Mouse (Mus musculus) stomach, postnatal 0 days (tissue): ENCODE results near the gene Nox3. TPM values are rescaled to one million over a fixed set of nuclear protein-coding genes. Genes with fewer than 3 reads are reported as not detected.

Experiments
- ATAC-seq: fragments of 200-750 bp; cut with Nextera tagmentation; 2 replicates; pipeline ENCODE4 v1.8.0; 2017; ENCODE audit not compliant: low FRiP score, low TSS enrichment
- DNase-seq: peaks from one replicate; pipeline ENCODE4 v3.0.0-alpha.2; 2016; ENCODE audit warnings: low spot score
- H3K27ac ChIP-seq: fragments of 300-500 bp; sonication (generic); replicated peaks from 2 replicates; pipeline ENCODE4 v1.5.1; 2014; ENCODE audit warnings: mild to moderate bottlenecking, control low read depth
- H3K27me3 ChIP-seq: fragments of 300-500 bp; sonication (generic); 2 replicates; pipeline ENCODE4 v1.6.1; 2014; ENCODE audit warnings: low read length; ENCODE audit not compliant: control insufficient read depth, insufficient read depth
- H3K36me3 ChIP-seq: fragments of 300-500 bp; sonication (generic); 2 replicates; pipeline ENCODE4 v1.6.1; 2014; ENCODE audit warnings: low read length, mixed read lengths; ENCODE audit not compliant: control insufficient read depth, insufficient read depth
- H3K4me1 ChIP-seq: fragments of 300-500 bp; sonication (generic); replicated peaks from 2 replicates; pipeline ENCODE4 v1.6.1; 2014; ENCODE audit warnings: antibody characterized with exemption; ENCODE audit not compliant: control insufficient read depth, insufficient read depth
- H3K4me2 ChIP-seq: fragments of 300-500 bp; sonication (generic); replicated peaks from 2 replicates; pipeline ENCODE4 v1.6.1; 2014; ENCODE audit warnings: low read depth, mild to moderate bottlenecking, control low read depth, moderate library complexity
- H3K4me3 ChIP-seq: fragments of 300-500 bp; sonication (generic); 2 replicates; pipeline ENCODE4 v1.5.1; 2014; ENCODE audit warnings: low read depth, low read length, control low read depth
- H3K9ac ChIP-seq: fragments of 300-500 bp; sonication (generic); 2 replicates; pipeline ENCODE4 v1.6.1; 2014; ENCODE audit warnings: mild to moderate bottlenecking, low read length, control low read depth, mixed read lengths
- H3K9me3 ChIP-seq: fragments of 300-500 bp; sonication (generic); 2 replicates; pipeline ENCODE4 v1.6.1; 2016; ENCODE audit warnings: low read length; ENCODE audit not compliant: control insufficient read depth
- CTCF ChIP-seq: IDR thresholded peaks from 2 replicates; pipeline ENCODE4 v1.5.1; 2016; ENCODE audit warnings: antibody characterized with exemption, low read depth, mild to moderate bottlenecking, moderate library complexity
- EP300 ChIP-seq: optimal IDR thresholded peaks from 2 replicates; pipeline ENCODE3; 2016; ENCODE audit warnings: antibody characterized with exemption
- WGBS: fragments of 180-500 bp; shearing (Covaris S2); extraction: QIAGEN DNeasy Blood & Tissue Kit; methylation state at CpG from one replicate; pipeline ENCODE4 v1.1.7; 2014; 5-methylcytosine and 5-hydroxymethylcytosine counted together
- polyA plus RNA-seq: library from polyadenylated mRNA; unstranded; fragments of >200 nt; fragmentation: Nextera tagmentation; extraction: Ambion mirVana; gene quantifications from 2 replicates; pipeline ENCODE4 v1.2.1, GENCODE M21; 2015

Gene Nox3
- not detected in 2 replicates for polyA plus RNA-seq

- no peaks in the 10 kb centered on the region for H3K36me3 ChIP-seq
- no peak for ATAC-seq
- TF ChIP-seq CTCF (no peak), EP300 (no peak)
Measured at GRCm38 (mm10) chr17:3696161-3696560, at the start of gene Nox3. Gene Nox3 (minus strand): TSS chr17:3696261.

GRCm38 (mm10) chr17:3744402-3744801 is 48.3 kb upstream of the Nox3 start:
- WGBS = 45% methylated on average over 2 of the region's 2 CpGs

More at GRCm38 (mm10) chr17:3696161-3696560, at the start of gene Nox3:
- Histone ChIP-seq H3K27ac (no peak within 1 kb of the TSS), H3K4me3 (no peak within 1 kb of the TSS), H3K4me1 (no peaks in the 10 kb centered on the region), H3K4me2 (no peak within 1 kb of the TSS), H3K9me3 (no peaks in the 10 kb centered on the region), H3K27me3 (no peaks in the 10 kb centered on the region), H3K9ac (no peak within 1 kb of the TSS)
- no peak for DNase-seq
- 88% methylated on average over 9 of the region's 9 CpGs for WGBS

GRCm38 (mm10) chr17:3736936-3737335 is 40.9 kb upstream of the Nox3 start:
- no peak overlapping the region for H3K4me3 ChIP-seq
- no peak overlapping the region for H3K27ac ChIP-seq
- no peaks in the 10 kb centered on the region for H3K9me3 ChIP-seq
- H3K27me3 ChIP-seq = no peaks in the 10 kb centered on the region
- no peak for TF ChIP-seq CTCF
- TF ChIP-seq EP300 = no peak
- no peaks in the 10 kb centered on the region for H3K36me3 ChIP-seq
- H3K4me1 ChIP-seq = no peaks in the 10 kb centered on the region
- H3K9ac ChIP-seq = no peak overlapping the region
- DNase-seq (no peak), ATAC-seq (no peak)
- WGBS = 49% methylated on average over 2 of the region's 2 CpGs
- no peak overlapping the region for H3K4me2 ChIP-seq

More at GRCm38 (mm10) chr17:3744402-3744801, 48.3 kb upstream of the Nox3 start:
- Histone ChIP-seq H3K9me3 (no peaks in the 10 kb centered on the region), H3K36me3 (no peaks in the 10 kb centered on the region), H3K9ac (no peak overlapping the region), H3K4me2 (no peak overlapping the region), H3K27ac (no peak overlapping the region), H3K4me1 (no peaks in the 10 kb centered on the region), H3K27me3 (no peaks in the 10 kb centered on the region), H3K4me3 (no peak overlapping the region)
- no peak for ATAC-seq
- no peak for DNase-seq
- TF ChIP-seq EP300 (no peak), CTCF (no peak)

- Histone ChIP-seq H3K9me3 (no peaks in the 10 kb centered on the region), H3K27ac (no peak overlapping the region), H3K4me2 (no peak overlapping the region), H3K4me1 (no peaks in the 10 kb centered on the region), H3K27me3 (no peaks in the 10 kb centered on the region), H3K9ac (no peak overlapping the region), H3K36me3 (no peaks in the 10 kb centered on the region), H3K4me3 (no peak overlapping the region)
- no peak for ATAC-seq
- DNase-seq = no peak
- no peak for TF ChIP-seq CTCF
- TF ChIP-seq EP300 = no peak
Measured at GRCm38 (mm10) chr17:3734286-3734685, 38.2 kb upstream of the Nox3 start.

- Histone ChIP-seq H3K27ac (no peak overlapping the region), H3K9me3 (no peaks in the 10 kb centered on the region), H3K4me1 (no peaks in the 10 kb centered on the region), H3K4me2 (no peak overlapping the region), H3K27me3 (no peaks in the 10 kb centered on the region), H3K36me3 (no peaks in the 10 kb centered on the region), H3K9ac (no peak overlapping the region), H3K4me3 (no peak overlapping the region)
- WGBS = 82% methylated on average over 1 of the region's 1 CpGs
- ATAC-seq (no peak), DNase-seq (no peak)
- TF ChIP-seq CTCF = no peak
- no peak for TF ChIP-seq EP300
Measured at GRCm38 (mm10) chr17:3705350-3705930, 9.4 kb upstream of the Nox3 start.

- no peak overlapping the region for H3K9ac ChIP-seq
- no peaks in the 10 kb centered on the region for H3K36me3 ChIP-seq
- H3K27ac ChIP-seq = no peak overlapping the region
- no peaks in the 10 kb centered on the region for H3K9me3 ChIP-seq
- no peak for TF ChIP-seq CTCF
- no peak for TF ChIP-seq EP300
- H3K27me3 ChIP-seq = no peaks in the 10 kb centered on the region
- 49% methylated on average over 3 of the region's 3 CpGs for WGBS
- no peak for DNase-seq
- no peak for ATAC-seq
- no peak overlapping the region for H3K4me2 ChIP-seq
- H3K4me1 ChIP-seq = no peaks in the 10 kb centered on the region
- H3K4me3 ChIP-seq = no peak overlapping the region
Measured at GRCm38 (mm10) chr17:3702320-3702719, 6.3 kb upstream of the Nox3 start.
